Mouse (Mus musculus): ENCODE measurements around the gene Vat1l.

DNA sequence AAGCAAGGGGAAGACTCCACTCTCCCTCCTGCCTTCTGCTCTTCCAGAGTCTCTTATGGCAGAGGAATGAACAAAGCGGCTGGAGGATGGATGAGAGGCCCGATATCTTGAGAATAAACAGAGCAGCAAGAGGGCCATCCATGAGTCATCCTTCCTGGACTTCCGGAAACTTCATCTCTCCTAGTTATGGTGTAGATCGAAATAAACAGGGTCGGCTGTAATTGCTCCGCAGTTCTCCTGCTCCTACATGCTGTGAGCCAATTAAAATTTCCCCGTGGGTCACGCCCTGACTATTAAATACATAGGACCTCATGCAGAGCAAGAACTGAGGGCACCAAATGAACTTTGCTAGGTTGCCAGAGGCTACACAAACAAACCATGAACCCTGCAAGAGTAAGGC lies 155.1 kb downstream of the Vat1l start:
- no peak for TF ChIP-seq CTCF (IDR thresholded peaks at IDR 0.05; ENCODE audit: extremely low read depth, insufficient read depth, low read length)
- TF ChIP-seq POLR2A (IDR thresholded peaks at IDR 0.05; ENCODE audit: extremely low read depth, insufficient read depth, low read length) = no peak
